Mouse (Mus musculus) spleen, postnatal 10 days (tissue): ENCODE measurements around the gene Dmkn.

ENCODE experiments used
- DNase-seq, 2 experiments: peaks; one replicate each; pipeline ENCODE4 v3.0.0; 2021 to 2022; ENCODE audit warnings: low spot score in 2 of 2

Dmkn gene

GRCm38 (mm10) chr7:30761769-30762352 lies 1.7 kb upstream of the Dmkn start:
- no peak for DNase-seq

GRCm38 (mm10) chr7:30765173-30765572 lies 1.6 kb downstream of the Dmkn start:
- no peak for DNase-seq

- no peak for DNase-seq
Measured at GRCm38 (mm10) chr7:30766408-30766807, 2.9 kb downstream of the Dmkn start.

GRCm38 (mm10) chr7:30769236-30769635 lies 5.7 kb downstream of the Dmkn start:
- DNase-seq: no peak

GRCm38 (mm10) chr7:30776104-30776503 lies 12.5 kb downstream of the Dmkn start:
- no peak for DNase-seq

GRCm38 (mm10) chr7:30777081-30777579 lies 13.6 kb downstream of the Dmkn start:
- no peak for DNase-seq

- DNase-seq: no peak
Measured at GRCm38 (mm10) chr7:30777911-30778310, 14.4 kb downstream of the Dmkn start.

GRCm38 (mm10) chr7:30781792-30782191 lies 18.2 kb downstream of the Dmkn start:
- peak in 1 of 2 experiments; percentile 46 for DNase-seq

GRCm38 (mm10) chr7:30782658-30783057 lies 19.1 kb downstream of the Dmkn start:
- DNase-seq: no peak

GRCm38 (mm10) chr7:30785154-30785553 lies 21.6 kb downstream of the Dmkn start:
- DNase-seq: no peak

GRCm38 (mm10) chr7:30785721-30786546 lies 22.4 kb downstream of the Dmkn start:
- DNase-seq: no peak

- DNase-seq: no peak
Measured at GRCm38 (mm10) chr7:30787377-30788022, 23.9 kb downstream of the Dmkn start, which contains the start of gene Krtdap. TSS of gene Krtdap (plus strand) at chr7:30787896.

GRCm38 (mm10) chr7:30790141-30790540 lies 26.6 kb downstream of the Dmkn start:
- no peak for DNase-seq

- DNase-seq: no peak
Measured at GRCm38 (mm10) chr7:30791921-30792320, 28.4 kb downstream of the Dmkn start.

- no peak for DNase-seq
Measured at GRCm38 (mm10) chr7:30794921-30795320, 31.4 kb downstream of the Dmkn start.

GRCm38 (mm10) chr7:30796790-30797189 lies 33.2 kb downstream of the Dmkn start:
- DNase-seq: no peak

- DNase-seq: no peak
Measured at GRCm38 (mm10) chr7:30800653-30801052, 37.1 kb downstream of the Dmkn start.

GRCm38 (mm10) chr7:30803256-30803655 lies 39.7 kb downstream of the Dmkn start:
- no peak for DNase-seq

- DNase-seq: no peak
Measured at GRCm38 (mm10) chr7:30804026-30804715, 40.6 kb downstream of the Dmkn start.

GRCm38 (mm10) chr7:30805924-30806323 lies 42.4 kb downstream of the Dmkn start:
- DNase-seq: peak; percentile 39 to 85

- no peak for DNase-seq
Measured at GRCm38 (mm10) chr7:30810319-30810718, 46.8 kb downstream of the Dmkn start.

GRCm38 (mm10) chr7:30811757-30812290 lies 48.3 kb downstream of the Dmkn start:
- DNase-seq: no peak
